Mouse (Mus musculus) testis, postnatal 10 days (tissue): ENCODE measurements around the gene Fgfrl1.
A peak's percentile ranks its signal among the peaks of the same experiment; 100 is the strongest.

ENCODE experiments used
- DNase-seq: peaks from one replicate; pipeline ENCODE4 v3.0.0; 2021; ENCODE audit warnings: low spot score

Fgfrl1 gene

DNA sequence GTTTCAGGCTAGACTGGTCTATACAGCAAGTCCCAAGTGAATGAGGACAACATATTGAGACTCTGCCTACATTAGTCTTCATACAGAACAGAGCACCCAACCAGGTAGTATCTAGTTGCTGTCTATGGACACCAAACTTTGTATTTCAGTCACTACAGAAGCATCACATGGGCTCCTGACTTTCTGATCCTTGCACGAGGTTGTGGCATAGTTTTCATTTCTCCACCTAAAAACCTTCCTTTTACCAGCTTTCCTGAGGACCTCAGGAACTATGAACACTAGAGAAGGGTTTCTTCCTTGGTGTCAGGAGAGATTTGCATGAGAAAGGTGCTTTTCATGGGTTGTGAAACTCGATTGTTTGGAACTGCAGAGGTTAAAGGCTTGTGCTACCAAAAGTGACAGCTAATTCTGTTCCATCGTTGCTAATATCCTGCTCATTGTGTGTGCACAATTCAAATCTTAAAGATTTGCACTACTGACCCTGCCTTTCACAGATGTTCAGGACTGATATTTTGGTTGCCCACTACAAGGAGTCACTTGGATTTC, 23.7 kb upstream of the Fgfrl1 start:
- no peak for DNase-seq

DNA sequence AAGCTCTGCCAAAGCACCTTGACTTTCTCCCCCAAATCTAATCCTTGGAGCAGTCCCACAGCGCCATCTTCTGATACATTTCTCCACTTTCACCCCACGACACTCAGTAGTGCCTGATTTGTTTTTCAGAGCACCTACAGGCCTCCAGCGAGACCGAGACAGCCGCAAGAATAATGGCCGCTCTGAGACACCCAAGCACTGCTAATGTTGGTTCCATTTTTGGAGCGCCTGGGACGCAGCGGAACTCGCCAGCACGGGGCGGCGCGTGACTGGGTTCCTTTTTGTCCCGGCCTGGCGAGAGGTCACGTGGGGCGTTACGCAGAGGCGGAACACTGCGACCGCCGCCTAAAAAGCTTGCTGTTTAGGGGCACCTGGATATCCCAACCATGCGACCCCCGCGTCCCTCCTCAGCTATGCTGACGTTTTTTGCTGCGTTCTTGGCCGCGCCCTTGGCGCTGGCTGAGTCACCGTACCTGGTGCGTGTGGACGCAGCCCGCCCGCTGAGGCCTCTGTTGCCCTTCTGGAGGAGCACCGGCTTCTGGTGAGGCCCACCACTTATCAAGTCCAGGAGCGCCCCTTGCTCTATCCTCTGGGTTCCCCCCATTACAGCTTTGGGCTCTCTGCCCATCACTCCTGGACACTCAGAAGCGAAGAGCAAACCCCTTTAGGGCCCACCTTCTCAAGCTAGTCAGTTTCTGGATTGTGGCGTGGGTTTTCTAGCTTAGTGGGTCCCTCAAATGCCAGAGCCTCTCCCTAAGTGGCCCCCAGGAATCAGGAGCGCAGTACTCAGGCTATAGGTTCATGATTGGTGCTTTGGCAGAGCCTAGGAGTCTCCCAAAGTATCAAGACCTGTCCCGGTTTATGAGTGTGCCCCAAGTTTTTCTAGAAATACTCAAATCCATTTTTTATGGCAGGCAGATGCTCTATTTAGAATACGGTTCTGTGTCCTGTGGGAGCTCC, 22.9 kb upstream of the Fgfrl1 start, which contains the start of gene Dgkq:
Gene Dgkq, minus strand, starts transcription at position 696 of the 960 bp plus-strand sequence.
- DNase-seq, result peak; percentile 88

DNA sequence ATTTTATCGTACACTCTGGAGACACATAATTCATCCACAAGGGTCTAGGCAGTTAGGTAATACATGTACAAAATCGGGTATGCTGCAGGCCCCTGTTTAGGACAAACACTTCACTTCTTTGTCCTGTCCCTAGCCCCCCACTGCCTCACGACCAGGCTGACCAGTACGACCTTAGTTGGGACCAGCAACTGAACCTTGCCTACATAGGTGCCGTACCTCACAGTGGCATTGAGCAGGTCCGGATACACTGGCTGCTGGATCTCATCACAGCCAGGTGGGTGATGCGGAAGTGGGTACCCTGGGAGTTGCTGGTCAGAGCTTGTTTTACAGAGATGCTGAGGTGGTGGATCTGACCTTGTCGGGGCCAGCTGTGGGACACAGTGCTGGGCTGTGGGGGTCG, 22.2 kb upstream of the Fgfrl1 start:
- DNase-seq, result no peak

DNA sequence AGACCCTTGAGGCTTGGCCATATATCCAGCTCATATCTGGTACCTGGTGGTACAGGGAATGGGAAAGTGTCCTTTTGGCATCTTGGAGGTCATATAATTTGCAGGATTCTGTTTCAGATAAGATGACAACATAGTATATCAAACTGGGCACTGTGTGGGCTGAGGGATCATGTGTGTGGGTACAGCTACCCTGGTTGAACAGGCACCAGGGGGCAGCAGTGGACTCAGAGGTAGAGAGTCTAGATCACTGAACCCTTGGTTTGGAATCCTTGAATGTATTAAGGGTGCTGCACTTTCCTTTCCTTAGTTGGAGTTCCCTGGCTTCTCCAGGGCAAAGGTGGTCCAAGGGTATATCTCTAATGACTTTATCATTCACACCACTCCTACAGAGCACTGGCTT, 21.4 kb upstream of the Fgfrl1 start:
- peak; percentile 79 for DNase-seq

DNA sequence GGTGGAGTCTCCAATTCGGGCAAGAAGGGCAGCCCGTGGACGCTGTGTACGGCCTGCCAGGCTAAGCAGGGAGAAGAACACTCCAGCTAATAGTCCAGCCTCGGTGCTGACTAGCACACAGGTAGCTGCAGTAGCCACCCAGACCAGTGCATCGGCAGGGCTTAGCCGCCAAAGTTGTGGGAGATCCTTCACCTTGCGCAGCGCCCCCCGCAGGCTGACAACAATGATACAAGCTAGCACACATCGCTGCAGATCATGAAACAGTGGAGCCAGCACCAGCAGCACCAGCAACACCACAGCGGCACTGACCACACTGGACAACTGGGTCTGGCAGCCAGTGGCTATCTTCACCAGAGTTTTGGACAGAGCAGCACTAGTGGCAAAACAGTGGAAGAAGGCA, 20.4 kb upstream of the Fgfrl1 start:
- no peak for DNase-seq

DNA sequence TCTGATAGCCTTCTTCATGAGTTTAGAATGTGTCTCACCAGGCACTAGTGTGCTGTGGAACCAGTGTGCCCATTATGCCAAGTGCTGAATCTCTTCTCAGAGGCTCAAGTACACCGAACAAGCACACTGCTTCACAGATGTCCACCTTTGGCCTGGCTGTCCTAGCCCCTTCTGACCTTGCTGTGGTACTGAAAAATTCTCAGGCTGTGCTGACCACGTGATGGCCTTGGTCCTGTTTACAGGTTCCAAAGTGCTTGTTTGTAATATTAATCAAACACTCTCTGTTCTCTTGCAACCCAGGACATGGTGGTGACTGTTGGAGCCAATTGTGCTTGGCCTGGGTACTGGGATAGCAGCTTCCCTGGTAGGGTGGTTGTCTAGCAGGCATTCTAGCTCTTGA, 17.6 kb upstream of the Fgfrl1 start:
- no peak for DNase-seq

DNA sequence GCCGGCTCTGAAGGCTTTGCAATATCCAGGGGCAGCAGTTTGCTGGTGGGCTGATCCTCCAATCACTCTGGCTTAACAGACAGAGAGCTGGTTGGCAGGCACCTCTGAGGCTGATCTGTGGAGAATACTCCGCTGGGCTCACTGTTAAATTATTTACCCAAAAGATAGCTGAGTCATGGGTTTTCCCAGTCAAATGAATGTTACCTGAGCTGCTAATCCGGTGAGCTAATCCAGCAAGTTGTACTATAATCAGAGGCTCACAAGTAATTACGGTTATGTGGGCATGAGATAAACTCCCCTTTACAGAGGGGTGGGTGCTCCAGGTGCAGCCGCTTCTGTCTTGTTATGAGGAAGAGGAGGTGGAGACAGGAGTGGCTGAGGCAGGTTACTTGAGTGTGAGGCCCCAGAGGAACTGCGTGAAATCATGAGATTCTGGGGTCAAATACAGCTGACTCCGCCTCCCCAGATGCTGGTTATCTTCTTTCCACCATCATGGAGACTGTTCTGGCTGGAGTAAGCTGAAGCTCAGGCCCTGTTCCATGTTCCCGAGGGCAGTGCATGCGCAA, 16.8 kb upstream of the Fgfrl1 start, which contains the start of gene Slc26a1:
Gene Slc26a1, minus strand, starts transcription at position 319 of the 566 bp plus-strand sequence.
- DNase-seq, result no peak

DNA sequence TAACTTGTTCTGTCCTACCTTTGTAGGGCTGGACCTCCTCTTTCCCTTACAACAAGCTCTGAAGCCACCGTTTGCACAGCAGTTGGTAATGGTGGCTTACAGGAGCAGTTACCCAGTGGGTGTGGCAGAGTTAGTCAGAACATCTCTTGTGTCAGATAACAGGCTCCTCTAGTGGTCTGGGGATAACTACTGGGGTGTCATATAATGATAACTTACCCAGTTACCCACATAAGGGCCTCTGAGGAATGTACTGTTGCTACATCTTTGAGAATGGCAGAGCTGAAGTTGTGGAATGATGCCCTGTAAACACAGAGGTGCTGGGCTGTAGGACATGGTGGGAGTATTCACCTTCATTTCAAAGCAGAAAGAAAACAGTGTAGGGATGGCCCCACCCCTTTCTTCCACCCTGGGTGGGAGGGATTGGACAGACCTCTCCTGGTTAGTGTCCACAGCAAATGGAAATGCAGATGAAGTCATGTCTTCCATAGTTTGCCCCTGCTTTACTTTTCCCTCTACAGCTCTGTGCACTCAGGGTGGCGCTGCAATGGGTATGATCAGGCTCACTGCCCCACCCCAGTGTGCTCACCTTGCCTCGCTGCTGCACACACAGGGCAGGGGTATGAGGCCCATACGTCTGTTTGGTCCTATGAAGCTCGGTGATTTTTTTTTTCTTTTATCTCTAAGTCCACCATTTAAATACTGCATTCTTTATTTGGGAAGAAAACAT, 15.2 kb upstream of the Fgfrl1 start:
- no peak for DNase-seq

DNA sequence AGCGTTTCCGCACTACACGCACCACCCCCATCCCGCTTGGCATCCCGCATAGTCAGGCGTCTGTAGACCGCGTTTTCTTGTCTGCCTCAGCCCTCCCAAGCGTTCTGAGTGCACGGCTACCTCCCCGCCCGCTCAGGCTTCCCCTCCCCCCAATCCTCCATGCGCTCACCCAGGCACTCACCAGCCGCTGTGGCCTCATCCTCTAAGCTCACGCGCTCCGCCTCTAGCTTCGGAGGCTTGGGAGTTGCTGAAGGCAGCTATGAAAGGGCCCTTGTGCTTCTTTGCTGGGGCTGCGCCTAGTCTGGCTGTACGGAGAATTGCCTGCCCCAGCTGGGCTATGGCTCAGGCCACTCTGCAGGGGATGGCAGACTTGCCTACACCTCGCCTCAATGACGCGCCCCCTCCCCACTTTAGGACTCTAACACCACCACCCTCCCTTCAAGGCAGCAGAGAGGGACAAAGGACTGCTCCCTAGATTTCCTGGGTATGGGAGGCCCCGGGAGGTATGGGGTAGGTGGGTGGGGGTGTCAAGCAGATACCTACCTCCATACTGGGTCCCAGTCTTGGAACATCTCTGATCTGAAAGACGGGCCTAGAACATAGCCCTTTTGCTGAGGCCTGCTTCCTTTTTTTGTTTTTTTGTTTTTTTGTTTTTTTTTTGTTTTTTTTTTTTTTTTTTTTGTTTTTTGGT, 14.4 kb upstream of the Fgfrl1 start:
- DNase-seq, result peak; percentile 83

DNA sequence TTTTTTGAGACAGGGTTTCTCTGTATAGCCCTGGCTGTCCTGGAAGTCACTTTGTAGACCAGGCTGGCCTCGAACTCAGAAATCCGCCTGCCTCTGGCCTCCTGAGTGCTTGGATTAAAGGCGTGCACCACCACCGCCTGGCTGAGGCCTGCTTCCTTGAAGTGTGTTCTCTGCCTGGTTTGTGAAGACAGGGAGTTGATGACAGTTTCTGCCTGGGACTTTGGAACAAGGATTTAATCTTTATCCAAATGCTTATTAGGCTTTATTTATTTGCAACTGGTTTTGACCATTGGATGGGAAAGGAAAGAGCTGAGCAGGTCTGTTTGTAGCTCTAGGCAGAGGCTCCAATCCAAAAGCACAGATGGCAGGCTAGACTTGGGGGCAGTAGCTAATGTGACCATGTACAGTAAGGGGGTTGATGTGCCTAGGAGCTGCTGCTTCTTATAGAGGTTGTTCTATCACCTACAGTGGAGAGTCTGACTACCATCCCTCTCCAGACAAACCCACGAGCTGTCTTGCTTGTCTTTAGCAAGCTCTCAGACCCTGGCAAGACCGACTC, 13.8 kb upstream of the Fgfrl1 start:
- no peak for DNase-seq

DNA sequence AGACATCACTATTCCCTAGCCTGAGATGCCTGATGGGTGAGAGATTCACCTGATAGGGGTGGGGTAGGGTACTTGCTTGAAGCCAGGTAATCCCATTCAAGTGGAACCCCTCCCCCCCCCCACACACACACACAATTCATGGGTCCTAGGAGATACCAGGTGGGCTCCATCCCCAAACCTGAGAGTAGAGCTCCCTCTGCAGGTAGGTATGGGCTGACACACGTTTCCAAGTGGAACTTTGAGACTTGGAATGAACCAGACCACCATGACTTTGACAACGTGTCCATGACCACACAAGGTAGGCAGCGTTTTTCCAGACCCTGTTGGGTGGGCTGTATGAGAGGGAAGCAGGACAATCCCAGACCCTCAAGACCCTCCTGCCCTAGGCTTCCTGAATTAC, 12.3 kb upstream of the Fgfrl1 start:
- DNase-seq, result no peak

DNA sequence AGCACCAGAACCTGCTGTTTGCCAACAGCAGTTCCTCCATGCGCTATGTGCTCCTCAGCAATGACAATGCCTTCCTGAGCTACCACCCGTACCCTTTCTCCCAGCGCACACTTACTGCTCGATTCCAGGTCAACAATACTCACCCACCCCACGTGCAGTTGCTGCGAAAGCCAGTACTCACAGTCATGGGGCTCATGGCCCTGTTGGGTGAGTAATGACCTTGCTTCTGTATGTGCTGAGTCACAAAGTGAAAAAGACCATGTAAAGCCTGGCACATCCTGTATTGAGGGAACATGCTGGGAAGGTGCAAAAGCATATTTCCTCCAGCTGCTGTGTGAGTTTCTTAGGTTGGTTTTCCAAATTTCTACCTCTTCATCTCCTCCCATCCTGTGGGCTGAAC, 11.3 kb upstream of the Fgfrl1 start:
- no peak for DNase-seq

DNA sequence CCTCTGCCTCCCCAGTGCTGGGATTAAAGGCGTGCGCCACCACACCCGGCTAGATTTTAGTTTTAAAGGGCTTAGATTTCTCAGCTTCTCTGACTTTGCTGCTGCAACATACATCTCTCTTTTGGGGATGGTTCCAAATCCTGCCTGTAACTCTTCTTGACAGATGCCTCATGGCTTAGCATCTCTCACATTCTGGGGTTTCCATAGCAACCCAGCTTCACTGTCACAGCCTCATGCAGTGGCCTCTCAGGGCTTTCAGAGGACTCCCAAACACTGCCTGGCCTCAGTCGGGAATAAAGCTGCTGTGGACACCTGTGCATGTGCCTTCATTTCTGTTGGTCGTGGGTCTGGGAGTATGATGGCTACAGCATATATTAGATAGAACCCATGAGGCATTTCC, 3.1 kb upstream of the Fgfrl1 start:
- no peak for DNase-seq

DNA sequence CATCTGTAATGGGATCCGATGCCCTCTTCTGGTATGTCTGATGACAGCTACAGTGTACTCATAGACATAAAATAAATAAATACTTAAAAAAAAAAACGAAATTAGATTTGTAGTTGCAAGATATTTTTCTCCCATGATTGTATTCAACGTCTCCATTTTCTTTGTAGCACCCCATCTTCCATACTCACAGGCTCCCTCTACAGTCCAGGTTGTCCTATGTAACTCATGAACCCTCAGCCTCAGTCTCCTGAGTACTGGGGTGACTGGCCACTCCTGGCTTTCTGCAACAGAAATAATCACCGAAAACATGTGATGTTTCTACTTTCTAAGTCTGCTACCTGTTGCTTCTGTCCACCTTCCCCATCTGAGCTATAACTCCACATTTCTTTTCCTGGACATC, 1.0 kb upstream of the Fgfrl1 start:
- DNase-seq, result no peak

DNA sequence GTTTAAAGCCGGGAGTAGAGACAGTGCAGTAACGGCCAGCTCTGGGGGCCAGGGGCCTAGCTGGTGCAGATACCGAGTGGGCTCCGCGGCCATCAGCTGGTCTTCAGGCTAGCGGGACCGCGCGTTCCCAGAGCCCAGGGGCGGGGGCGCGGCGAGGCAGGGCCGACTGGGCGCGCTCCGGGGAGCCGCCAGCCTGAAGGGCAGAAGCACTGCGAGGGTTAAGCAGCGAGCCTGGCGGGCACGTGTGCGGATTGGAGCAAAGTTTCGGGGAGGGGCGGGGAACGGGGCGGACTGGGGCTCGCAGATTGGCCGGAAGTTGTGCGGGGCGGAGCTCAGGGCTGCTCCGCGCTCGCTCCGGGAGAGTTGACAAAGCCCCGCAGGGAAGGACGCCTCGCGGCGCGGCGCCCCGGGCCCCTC, 1.7 kb downstream of the Fgfrl1 start:
- peak; percentile 92 for DNase-seq

DNA sequence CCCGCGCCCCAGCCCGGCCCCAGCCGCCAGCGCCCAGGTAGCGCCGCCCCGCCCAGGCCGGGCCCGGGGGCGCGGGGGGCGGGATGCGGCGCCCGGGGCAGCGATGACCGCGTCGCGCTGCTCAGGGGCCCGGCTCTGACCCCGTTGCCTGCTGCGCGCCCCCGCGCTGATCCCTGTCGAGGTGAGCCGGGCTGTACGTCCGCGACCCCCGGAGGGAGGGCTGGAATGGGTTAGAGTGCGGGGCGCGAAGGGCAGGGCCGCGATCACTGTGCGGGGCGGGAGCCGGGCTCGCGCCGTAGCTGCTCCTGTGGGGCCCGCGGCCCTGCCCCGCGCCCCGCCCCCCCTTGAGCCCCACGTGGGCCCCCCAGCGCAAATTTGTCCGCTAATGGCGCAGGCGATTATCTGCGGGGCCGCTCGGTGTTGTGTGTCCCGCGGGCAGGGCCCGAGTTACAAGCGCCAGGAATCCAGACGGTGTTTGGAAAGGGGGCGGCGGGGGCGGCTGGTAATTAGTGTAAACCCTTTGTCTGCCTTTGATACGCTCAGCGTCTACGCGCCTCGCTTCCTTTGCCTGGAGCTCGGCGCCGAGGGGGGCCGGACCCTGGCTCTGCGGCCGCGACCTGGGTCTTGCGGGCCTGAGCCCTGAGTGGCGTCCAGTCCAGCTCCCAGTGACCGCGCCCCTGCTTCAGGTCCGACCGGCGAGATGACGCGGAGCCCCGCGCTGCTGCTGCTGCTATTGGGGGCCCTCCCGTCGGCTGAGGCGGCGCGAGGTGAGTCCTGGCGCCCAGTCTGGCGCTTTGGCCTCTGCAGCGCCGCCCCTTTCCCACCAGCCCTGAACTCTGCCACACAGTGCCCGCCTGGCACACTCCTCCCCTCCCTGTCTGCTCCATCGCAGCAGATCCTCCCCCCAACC, 2.4 kb downstream of the Fgfrl1 start:
- DNase-seq, result peak; percentile 70

DNA sequence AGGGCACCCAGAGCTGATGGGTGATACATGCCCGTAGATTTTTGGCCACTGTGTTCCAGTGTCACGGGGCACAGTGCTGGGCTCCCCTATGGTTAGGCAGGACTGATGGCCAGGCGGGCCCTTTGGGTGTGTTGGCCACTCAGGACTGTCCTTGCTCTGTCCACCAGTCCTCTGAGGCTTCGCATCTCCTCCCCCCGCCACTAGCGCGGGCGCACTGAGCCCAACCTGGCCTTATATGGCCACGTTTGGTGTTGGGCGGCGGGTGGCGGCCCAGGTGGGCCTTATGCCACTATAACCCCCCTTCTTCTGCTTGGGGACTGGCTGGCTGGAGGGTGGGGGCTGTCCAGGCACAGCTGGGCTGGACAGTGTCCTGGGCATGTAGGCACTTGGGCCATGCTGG, 3.7 kb downstream of the Fgfrl1 start:
- DNase-seq, result no peak

DNA sequence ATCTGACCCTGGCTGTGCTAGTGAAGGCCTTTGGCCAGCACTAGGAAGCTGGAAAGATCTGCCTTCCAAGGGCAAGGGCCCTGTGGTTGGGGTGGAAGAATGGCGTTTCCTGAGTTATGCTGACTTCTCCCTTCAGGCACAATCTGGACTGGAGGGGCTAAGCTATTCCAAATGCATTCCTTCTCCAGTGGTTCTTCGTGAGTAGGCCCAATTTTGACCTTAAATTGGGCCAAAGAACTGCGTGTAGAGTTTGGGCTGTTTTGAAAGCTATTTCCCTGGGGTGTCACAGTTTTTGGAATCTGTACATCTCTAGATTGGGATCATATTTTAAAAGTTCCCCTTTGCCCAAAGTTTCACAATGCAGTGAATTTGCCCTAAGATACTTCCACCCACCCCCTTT, 4.4 kb downstream of the Fgfrl1 start:
- DNase-seq, result no peak

DNA sequence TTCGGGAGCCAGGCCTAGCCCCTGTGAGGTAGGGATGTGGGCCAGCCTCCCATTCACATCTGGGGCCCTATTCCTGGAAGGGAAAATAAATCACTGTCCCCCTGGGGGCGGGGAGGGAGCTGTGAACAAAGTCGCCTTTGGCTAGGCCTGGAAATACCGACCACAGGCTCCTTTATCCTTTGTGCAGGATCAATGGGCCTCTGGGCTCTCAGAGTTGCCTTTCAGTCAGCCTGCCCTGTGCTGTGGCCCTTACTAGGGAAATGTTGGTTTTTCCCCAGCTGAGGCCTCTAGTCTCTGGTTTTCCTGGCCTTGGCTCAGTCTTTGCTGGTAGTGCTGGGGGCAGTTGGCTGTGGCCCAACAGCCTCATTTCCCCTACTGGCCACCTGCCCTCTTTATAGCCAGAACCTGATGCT, 5.2 kb downstream of the Fgfrl1 start:
- no peak for DNase-seq

DNA sequence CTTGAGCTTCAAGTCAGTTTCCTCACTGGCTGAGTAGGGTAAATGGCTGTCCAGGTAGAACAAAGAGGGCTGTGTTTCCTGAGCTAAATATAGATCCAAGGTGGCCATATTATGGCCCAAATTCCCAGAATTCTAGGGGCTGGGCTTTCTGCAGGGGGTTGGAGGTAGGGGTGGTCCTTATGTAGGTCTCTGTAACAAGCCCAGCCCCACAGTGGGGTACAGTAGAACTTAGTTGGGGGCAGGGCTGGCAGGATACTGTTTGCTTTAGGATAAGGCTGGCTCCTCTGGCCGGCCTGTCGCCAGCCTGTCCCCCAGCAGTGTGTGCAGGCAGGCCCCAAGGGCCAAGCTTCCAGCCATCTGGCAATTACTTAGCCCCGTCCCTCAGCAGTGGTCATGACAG, 8.2 kb downstream of the Fgfrl1 start:
- no peak for DNase-seq
